Mouse (Mus musculus): Measurements from ENCODE around the gene Olfr191. TPM values are rescaled to one million over a fixed set of nuclear protein-coding genes. Genes with fewer than 3 reads are reported as not detected.
"Not testable (repeated sequence)": the region's sequence is repeated elsewhere in the genome, so short reads cannot be mapped to it uniquely, and the experiment has no call there.

Olfr191 gene
- polyA plus RNA-seq, 1 experiment from 2014 or later = not detected

GRCm38 (mm10) chr16:59071755-59072154, 17.9 kb downstream of the Olfr191 start:
- Histone ChIP-seq H3K9me3 (replicated peaks; ENCODE audit: control insufficient read depth, low read length) (no peaks in the 10 kb centered on the region), H3K36me3 (ENCODE audit: control insufficient read depth, insufficient read depth, low read length) (no peaks in the 10 kb centered on the region), H3K27me3 (replicated peaks; ENCODE audit: control insufficient read depth, insufficient read depth, low read length) (no peaks in the 10 kb centered on the region), H3K4me3 (ENCODE audit: low read depth, low read length) (no peak overlapping the region), H3K4me1 (ENCODE audit: control insufficient read depth, insufficient read depth, low read length) (no peaks in the 10 kb centered on the region), H3K9ac (ENCODE audit: low read length) (no peak overlapping the region), H3K4me2 (ENCODE audit: low read length) (no peak overlapping the region), H3K27ac (ENCODE audit: low read depth, low read length) (no peak overlapping the region)
- ATAC-seq (no peak), DNase-seq (ENCODE audit: low spot score) (no peak)

- not testable (repeated sequence) for DNase-seq (ENCODE audit: low spot score); H3K4me1 ChIP-seq (ENCODE audit: control insufficient read depth, insufficient read depth, low read length); H3K4me2 ChIP-seq (ENCODE audit: low read length); ATAC-seq; H3K27ac ChIP-seq (ENCODE audit: low read depth, low read length); H3K9ac ChIP-seq (ENCODE audit: low read length); H3K9me3 ChIP-seq (replicated peaks; ENCODE audit: control insufficient read depth, low read length); H3K27me3 ChIP-seq (replicated peaks; ENCODE audit: control insufficient read depth, insufficient read depth, low read length); H3K4me3 ChIP-seq (ENCODE audit: low read depth, low read length); H3K36me3 ChIP-seq (ENCODE audit: control insufficient read depth, insufficient read depth, low read length)
- 81% methylated on average over 3 of the region's 3 CpGs for WGBS
Measured at GRCm38 (mm10) chr16:59062411-59062810, 27.2 kb downstream of the Olfr191 start.

GRCm38 (mm10) chr16:59049286-59049685, 40.3 kb downstream of the Olfr191 start:
- ATAC-seq; H3K27ac ChIP-seq (ENCODE audit: low read depth, low read length); H3K4me3 ChIP-seq (ENCODE audit: low read depth, low read length); H3K9me3 ChIP-seq (replicated peaks; ENCODE audit: control insufficient read depth, low read length); H3K4me2 ChIP-seq (ENCODE audit: low read length); H3K9ac ChIP-seq (ENCODE audit: low read length); H3K27me3 ChIP-seq (replicated peaks; ENCODE audit: control insufficient read depth, insufficient read depth, low read length); DNase-seq (ENCODE audit: low spot score); H3K36me3 ChIP-seq (ENCODE audit: control insufficient read depth, insufficient read depth, low read length); H3K4me1 ChIP-seq (ENCODE audit: control insufficient read depth, insufficient read depth, low read length): not testable (repeated sequence)
- WGBS = 94% methylated on average over 2 of the region's 2 CpGs

- WGBS = 80% methylated on average over 1 of the region's 1 CpGs
- no peak overlapping the region for H3K4me2 ChIP-seq (ENCODE audit: low read length)
- H3K4me1 ChIP-seq (ENCODE audit: control insufficient read depth, insufficient read depth, low read length) = no peaks in the 10 kb centered on the region
Measured at GRCm38 (mm10) chr16:59048860-59049259, 40.8 kb downstream of the Olfr191 start.

GRCm38 (mm10) chr16:59047579-59047978, 42.0 kb downstream of the Olfr191 start:
- H3K36me3 ChIP-seq (ENCODE audit: control insufficient read depth, insufficient read depth, low read length) = no peaks in the 10 kb centered on the region
- H3K27me3 ChIP-seq (replicated peaks; ENCODE audit: control insufficient read depth, insufficient read depth, low read length) = no peaks in the 10 kb centered on the region
- 74% methylated on average over 4 of the region's 4 CpGs for WGBS
- ATAC-seq (no peak), DNase-seq (ENCODE audit: low spot score) (no peak)
- no peak overlapping the region for H3K9ac ChIP-seq (ENCODE audit: low read length)
- H3K27ac ChIP-seq (ENCODE audit: low read depth, low read length) = no peak overlapping the region
- no peaks in the 10 kb centered on the region for H3K9me3 ChIP-seq (replicated peaks; ENCODE audit: control insufficient read depth, low read length)
- H3K4me3 ChIP-seq (ENCODE audit: low read depth, low read length) = no peak overlapping the region
- no peak overlapping the region for H3K4me2 ChIP-seq (ENCODE audit: low read length)
- no peaks in the 10 kb centered on the region for H3K4me1 ChIP-seq (ENCODE audit: control insufficient read depth, insufficient read depth, low read length)

More at GRCm38 (mm10) chr16:59048860-59049259, 40.8 kb downstream of the Olfr191 start:
- no peak for DNase-seq (ENCODE audit: low spot score)
- H3K27me3 ChIP-seq (replicated peaks; ENCODE audit: control insufficient read depth, insufficient read depth, low read length) = no peaks in the 10 kb centered on the region
- H3K4me3 ChIP-seq (ENCODE audit: low read depth, low read length) = no peak overlapping the region
- H3K27ac ChIP-seq (ENCODE audit: low read depth, low read length) = no peak overlapping the region
- no peak overlapping the region for H3K9ac ChIP-seq (ENCODE audit: low read length)
- H3K36me3 ChIP-seq (ENCODE audit: control insufficient read depth, insufficient read depth, low read length) = no peaks in the 10 kb centered on the region
- ATAC-seq = no peak
- no peaks in the 10 kb centered on the region for H3K9me3 ChIP-seq (replicated peaks; ENCODE audit: control insufficient read depth, low read length)

GRCm38 (mm10) chr16:59045835-59046234, 43.8 kb downstream of the Olfr191 start:
- Histone ChIP-seq H3K4me2 (ENCODE audit: low read length) (no peak overlapping the region), H3K4me1 (ENCODE audit: control insufficient read depth, insufficient read depth, low read length) (no peaks in the 10 kb centered on the region), H3K9ac (ENCODE audit: low read length) (no peak overlapping the region), H3K36me3 (ENCODE audit: control insufficient read depth, insufficient read depth, low read length) (no peaks in the 10 kb centered on the region), H3K4me3 (ENCODE audit: low read depth, low read length) (no peak overlapping the region), H3K27ac (ENCODE audit: low read depth, low read length) (no peak overlapping the region), H3K27me3 (replicated peaks; ENCODE audit: control insufficient read depth, insufficient read depth, low read length) (no peaks in the 10 kb centered on the region), H3K9me3 (replicated peaks; ENCODE audit: control insufficient read depth, low read length) (no peaks in the 10 kb centered on the region)
- ATAC-seq (no peak), DNase-seq (ENCODE audit: low spot score) (no peak)
- WGBS = 81% methylated on average over 3 of the region's 3 CpGs

GRCm38 (mm10) chr16:59039710-59040109, 49.9 kb downstream of the Olfr191 start, which contains the start of gene Olfr187:
Gene Olfr187, minus strand, starts transcription at chr16:59039767.
- no peaks in the 10 kb centered on the region for H3K4me1 ChIP-seq (ENCODE audit: control insufficient read depth, insufficient read depth, low read length)
- H3K27ac ChIP-seq (ENCODE audit: low read depth, low read length) = no peak within 1 kb of the TSS
- WGBS = 88% methylated on average over 7 of the region's 7 CpGs
- H3K27me3 ChIP-seq (replicated peaks; ENCODE audit: control insufficient read depth, insufficient read depth, low read length) = no peaks in the 10 kb centered on the region
- H3K36me3 ChIP-seq (ENCODE audit: control insufficient read depth, insufficient read depth, low read length) = no peaks in the 10 kb centered on the region
- ATAC-seq (no peak), DNase-seq (ENCODE audit: low spot score) (no peak)
- no peak within 1 kb of the TSS for H3K4me3 ChIP-seq (ENCODE audit: low read depth, low read length)
- H3K9ac ChIP-seq (ENCODE audit: low read length) = no peak within 1 kb of the TSS
- H3K9me3 ChIP-seq (replicated peaks; ENCODE audit: control insufficient read depth, low read length) = no peaks in the 10 kb centered on the region
- H3K4me2 ChIP-seq (ENCODE audit: low read length) = no peak within 1 kb of the TSS

Other genes starting within 250 kb of the Olfr191 start
- gene Olfr177, start 215.1 kb downstream of the Olfr191 start, polyA plus RNA-seq (2014; fragmentation: Nextera tagmentation; extraction: Ambion mirVana) = not detected in 2 replicates
- not detected in 2 replicates for gene Olfr178, start 197.8 kb downstream of the Olfr191 start, polyA plus RNA-seq (2014; fragmentation: Nextera tagmentation; extraction: Ambion mirVana)
- gene Olfr181, start 161.1 kb downstream of the Olfr191 start, polyA plus RNA-seq (2014; fragmentation: Nextera tagmentation; extraction: Ambion mirVana) = not detected in 2 replicates
- gene Olfr180, start 160.4 kb downstream of the Olfr191 start, polyA plus RNA-seq (2014; fragmentation: Nextera tagmentation; extraction: Ambion mirVana) = not detected in 2 replicates
- gene Olfr183, start 94.5 kb downstream of the Olfr191 start, polyA plus RNA-seq (2014; fragmentation: Nextera tagmentation; extraction: Ambion mirVana) = not detected in 2 replicates
- not detected in 2 replicates for gene Olfr186, start 59.5 kb downstream of the Olfr191 start, polyA plus RNA-seq (2014; fragmentation: Nextera tagmentation; extraction: Ambion mirVana)
- not detected in 2 replicates for gene Olfr187, start 50.1 kb downstream of the Olfr191 start, polyA plus RNA-seq (2014; fragmentation: Nextera tagmentation; extraction: Ambion mirVana)
- gene Olfr190, start 11.8 kb downstream of the Olfr191 start, polyA plus RNA-seq (2014; fragmentation: Nextera tagmentation; extraction: Ambion mirVana) = not detected in 2 replicates
- gene Olfr193, start 22.1 kb upstream of the Olfr191 start, polyA plus RNA-seq (2014; fragmentation: Nextera tagmentation; extraction: Ambion mirVana) = not detected in 2 replicates
- gene Olfr194, start 31.2 kb upstream of the Olfr191 start, polyA plus RNA-seq (2014; fragmentation: Nextera tagmentation; extraction: Ambion mirVana) = not detected in 2 replicates
- gene Olfr195, start 57.2 kb upstream of the Olfr191 start, polyA plus RNA-seq (2014; fragmentation: Nextera tagmentation; extraction: Ambion mirVana) = not detected in 2 replicates
- not detected in 2 replicates for gene Olfr196, start 80.6 kb upstream of the Olfr191 start, polyA plus RNA-seq (2014; fragmentation: Nextera tagmentation; extraction: Ambion mirVana)
- not detected in 2 replicates for gene Olfr198, start 113.7 kb upstream of the Olfr191 start, polyA plus RNA-seq (2014; fragmentation: Nextera tagmentation; extraction: Ambion mirVana)
- not detected in 2 replicates for gene Olfr199, start 129.9 kb upstream of the Olfr191 start, polyA plus RNA-seq (2014; fragmentation: Nextera tagmentation; extraction: Ambion mirVana)
- not detected in 2 replicates for gene Olfr201, start 182.8 kb upstream of the Olfr191 start, polyA plus RNA-seq (2014; fragmentation: Nextera tagmentation; extraction: Ambion mirVana)
- not detected in 2 replicates for gene Olfr202, start 197.0 kb upstream of the Olfr191 start, polyA plus RNA-seq (2014; fragmentation: Nextera tagmentation; extraction: Ambion mirVana)
- not detected in 2 replicates for gene Olfr203, start 209.1 kb upstream of the Olfr191 start, polyA plus RNA-seq (2014; fragmentation: Nextera tagmentation; extraction: Ambion mirVana)
- gene Olfr204, start 228.4 kb upstream of the Olfr191 start, polyA plus RNA-seq (2014; fragmentation: Nextera tagmentation; extraction: Ambion mirVana) = not detected in 2 replicates
- gene Olfr205, start 241.3 kb upstream of the Olfr191 start, polyA plus RNA-seq (2014; fragmentation: Nextera tagmentation; extraction: Ambion mirVana) = not detected in 2 replicates

All from forebrain, embryonic 14.5 days (tissue).